Mouse (Mus musculus) right cerebral cortex, adult 18-20 months (tissue): ENCODE results near the gene Dtx3.
"Not testable (repeated sequence)": the region's sequence is repeated elsewhere in the genome, so short reads cannot be mapped to it uniquely, and the experiment has no call there.

Experiments
- DNase-seq: peaks from one replicate; pipeline ENCODE4 v3.0.0; 2022; ENCODE audit warnings: mixed read lengths

Dtx3 gene

GRCm38 (mm10) chr10:127164190-127164589, 31.3 kb downstream of the Dtx3 start:
- no peak for DNase-seq

GRCm38 (mm10) chr10:127162771-127163261, 32.7 kb downstream of the Dtx3 start:
- peak; percentile 62 for DNase-seq

- no peak for DNase-seq
These were observed 34.8 kb downstream of the Dtx3 start for GRCm38 (mm10) chr10:127160728-127161127.

- DNase-seq = peak; percentile 68
These were observed 35.4 kb downstream of the Dtx3 start for GRCm38 (mm10) chr10:127160081-127160480.

- DNase-seq = no peak
These were observed 37.1 kb downstream of the Dtx3 start for GRCm38 (mm10) chr10:127158471-127158870.

GRCm38 (mm10) chr10:127156511-127156910, 39.0 kb downstream of the Dtx3 start:
- no peak for DNase-seq

- no peak for DNase-seq
These were observed 39.4 kb downstream of the Dtx3 start for GRCm38 (mm10) chr10:127156089-127156488.

GRCm38 (mm10) chr10:127154652-127155051, 40.9 kb downstream of the Dtx3 start:
- DNase-seq = no peak

- DNase-seq = no peak
These were observed 41.3 kb downstream of the Dtx3 start for GRCm38 (mm10) chr10:127154241-127154640.

- no peak for DNase-seq
These were observed 42.2 kb downstream of the Dtx3 start for GRCm38 (mm10) chr10:127153323-127153722.

GRCm38 (mm10) chr10:127152556-127152955, 43.0 kb downstream of the Dtx3 start:
- DNase-seq = not testable (repeated sequence)

- DNase-seq = not testable (repeated sequence)
These were observed 44.3 kb downstream of the Dtx3 start for GRCm38 (mm10) chr10:127151233-127151632.

- no peak for DNase-seq
These were observed 45.1 kb downstream of the Dtx3 start for GRCm38 (mm10) chr10:127150471-127150872.

GRCm38 (mm10) chr10:127147135-127147534, 48.4 kb downstream of the Dtx3 start:
- DNase-seq = no peak

- no peak for DNase-seq
These were observed 50.2 kb downstream of the Dtx3 start for GRCm38 (mm10) chr10:127145303-127145702.

GRCm38 (mm10) chr10:127144536-127144935, 51.0 kb downstream of the Dtx3 start:
- DNase-seq = no peak

GRCm38 (mm10) chr10:127143228-127143627, 52.3 kb downstream of the Dtx3 start:
- DNase-seq = no peak

- DNase-seq = no peak
These were observed 54.0 kb downstream of the Dtx3 start for GRCm38 (mm10) chr10:127141500-127141899.

GRCm38 (mm10) chr10:127140971-127141370, 54.6 kb downstream of the Dtx3 start:
- DNase-seq = no peak
